Mouse (Mus musculus) ES-E14 (cell line): ENCODE measurements around the gene Bmf.

Experiments used
- CHD2 ChIP-seq: IDR thresholded peaks from 2 replicates; pipeline ENCODE4 v1.6.1; 2014; ENCODE audit warnings: mild to moderate bottlenecking, low read depth, low read length, inconsistent platforms
- HCFC1 ChIP-seq: IDR thresholded peaks from 2 replicates; pipeline ENCODE4 v1.6.1; 2012; ENCODE audit warnings: low read length, inconsistent platforms, borderline replicate concordance; ENCODE audit not compliant: insufficient read depth
- ZC3H11A ChIP-seq: IDR thresholded peaks from 2 replicates; pipeline ENCODE4 v1.6.1; 2012; ENCODE audit warnings: low read depth, mild to moderate bottlenecking, inconsistent platforms, low read length, borderline replicate concordance
- ZNF384 ChIP-seq: IDR thresholded peaks from 2 replicates; pipeline ENCODE4 v1.6.1; 2012; ENCODE audit warnings: low read depth, low read length, inconsistent platforms

GRCm38 (mm10) chr2:118495024-118495423 is 54.5 kb downstream of the Bmf start:
- no peak for TF ChIP-seq ZNF384
- TF ChIP-seq ZC3H11A, result no peak
- no peak for TF ChIP-seq HCFC1
- no peak for TF ChIP-seq CHD2
